Mouse (Mus musculus) heart, postnatal 0 days (tissue): Measurements from ENCODE around the gene Tmem81.

Source experiments
- CTCF ChIP-seq: IDR thresholded peaks from 2 replicates; pipeline ENCODE4 v1.5.1; 2016; ENCODE audit warnings: antibody characterized with exemption, control low read depth, low read depth
- EP300 ChIP-seq: IDR thresholded peaks from 2 replicates; pipeline ENCODE4 v1.6.1; 2016; ENCODE audit warnings: antibody characterized with exemption, low read depth

GRCm38 (mm10) chr1:132500535-132500934, 5.5 kb upstream of the Tmem81 start:
- TF ChIP-seq CTCF: no peak
- no peak for TF ChIP-seq EP300
